Mouse (Mus musculus) inflammation-experienced regulatory T-cells, adult 16 weeks (primary cell): ENCODE results near the gene Crtc1. TPM values are rescaled to one million over a fixed set of nuclear protein-coding genes. Genes with fewer than 3 reads are reported as not detected.

ENCODE experiments used
- polyA plus RNA-seq: library from polyadenylated mRNA; unstranded; fragments of 100-300 nt; shearing (Covaris generic); gene quantifications from one replicate; pipeline ENCODE4 v1.2.1, GENCODE M21; 2017

Gene Crtc1
- 19.0 TPM for polyA plus RNA-seq

GRCm38 (mm10) chr8:70439055-70439847, at the start of gene Crtc1:
Crtc1 (minus strand) TSS chr8:70439579.

GRCm38 (mm10) chr8:70486941-70487520, 47.7 kb upstream of the Crtc1 start, which contains the start of gene Tmem59l:
Tmem59l (minus strand) TSS chr8:70487358.

GRCm38 (mm10) chr8:70476333-70477268, 37.2 kb upstream of the Crtc1 start, which contains the start of gene Klhl26:
Klhl26 (minus strand) TSS chr8:70476968.

GRCm38 (mm10) chr8:70373397-70374317, 65.7 kb downstream of the Crtc1 start, which contains the start of gene Comp:
Comp (plus strand) TSS chr8:70373558.

GRCm38 (mm10) chr8:70353194-70353817, 86.1 kb downstream of the Crtc1 start, which contains the start of gene Upf1:
Upf1 (minus strand) TSS chr8:70353278.

Other genes with a start within 250 kb of the Crtc1 start
- gene Slc25a42, start 227.3 kb downstream of the Crtc1 start, polyA plus RNA-seq: 14.6 TPM
- gene Sugp2, start 205.4 kb downstream of the Crtc1 start, polyA plus RNA-seq: 37.7 TPM
- gene Armc6, start 205.1 kb downstream of the Crtc1 start, polyA plus RNA-seq: 15.6 TPM
- gene Homer3, start 156.8 kb downstream of the Crtc1 start, polyA plus RNA-seq: 1.3 TPM
- gene Ddx49, start 137.1 kb downstream of the Crtc1 start, polyA plus RNA-seq: 59.3 TPM
- gene Cope, start 137.1 kb downstream of the Crtc1 start, polyA plus RNA-seq: 349 TPM
- not detected for gene Cers1, start 123.8 kb downstream of the Crtc1 start, polyA plus RNA-seq
- gene Gdf1, start 109.8 kb downstream of the Crtc1 start, polyA plus RNA-seq: not detected
- 6.2 TPM for gene Upf1, start 86.3 kb downstream of the Crtc1 start, polyA plus RNA-seq
- 1.1 TPM for gene Comp, start 66.0 kb downstream of the Crtc1 start, polyA plus RNA-seq
- 18.6 TPM for gene Klhl26, start 37.4 kb upstream of the Crtc1 start, polyA plus RNA-seq
- not detected for gene Tmem59l, start 47.8 kb upstream of the Crtc1 start, polyA plus RNA-seq
- gene Crlf1, start 53.6 kb upstream of the Crtc1 start, polyA plus RNA-seq: not detected
- 110 TPM for gene Rex1bd, start 67.2 kb upstream of the Crtc1 start, polyA plus RNA-seq
- 1,044 TPM for gene Uba52, start 71.2 kb upstream of the Crtc1 start, polyA plus RNA-seq
- 450 TPM for gene Fkbp8, start 88.1 kb upstream of the Crtc1 start, polyA plus RNA-seq
- gene Kxd1, start 88.4 kb upstream of the Crtc1 start, polyA plus RNA-seq: 84.7 TPM
- gene Ell, start 99.9 kb upstream of the Crtc1 start, polyA plus RNA-seq: 43.3 TPM
- 98.4 TPM for gene Isyna1, start 154.8 kb upstream of the Crtc1 start, polyA plus RNA-seq
- 34.8 TPM for gene Ssbp4, start 169.3 kb upstream of the Crtc1 start, polyA plus RNA-seq
- gene Lrrc25, start 176.6 kb upstream of the Crtc1 start, polyA plus RNA-seq: 0.40 TPM
- gene Gdf15, start 192.9 kb upstream of the Crtc1 start, polyA plus RNA-seq: not detected
- 6.1 TPM for gene Pgpep1, start 220.8 kb upstream of the Crtc1 start, polyA plus RNA-seq
- gene Lsm4, start 233.7 kb upstream of the Crtc1 start, polyA plus RNA-seq: 330 TPM